In genomic region chr2:91182016-91182404, GRCm38 (mm10) we compare ENCODE assay signal across 8 mouse cellular contexts. TPM values are rescaled to one million over a fixed set of nuclear protein-coding genes. Genes with fewer than 3 reads are reported as not detected.
DNase-seq lines count a peak whose midpoint lies in the region; ATAC-seq and TF ChIP-seq lines count a peak whose summit lies in the region.

No protein-coding gene starts in this region.

- peaks cover 25% of the 10 kb centered on the region for H3K4me1 ChIP-seq in heart, embryonic 10.5 days
- H3K4me1 ChIP-seq in thymus, adult 2 months (replicated peaks; ENCODE audit: control insufficient read depth, insufficient read depth, low read length) = peaks cover 15% of the 10 kb centered on the region
- H3K4me1 ChIP-seq in forebrain, embryonic 16.5 days (replicated peaks; ENCODE audit: control insufficient read depth, insufficient read depth, low read length) = peaks cover 28% of the 10 kb centered on the region
- peaks cover 13% of the 10 kb centered on the region for H3K4me1 ChIP-seq in liver, embryonic 16.5 days (ENCODE audit: control insufficient read depth, low read depth, low read length)

- no peak for TF ChIP-seq CTCF in thymus, adult 2 months (IDR thresholded peaks at IDR 0.05; ENCODE audit: borderline replicate concordance, control insufficient read depth, extremely low read depth, insufficient read depth, low read length, poor library complexity)

- DNase-seq in heart, embryonic 10.5 days (ENCODE audit: low spot score) = no peak
- DNase-seq in heart, postnatal 36 days = no peak
- DNase-seq in thymus, adult 2 months = peak; percentile 19
- no peak for DNase-seq in thymus, postnatal 10 days (ENCODE audit: low spot score in 2 of 2)
- DNase-seq in thymus, postnatal 25 days = peak; percentile 26
- no peak for DNase-seq in urinary bladder, postnatal 10 days (ENCODE audit: low spot score)

- no peaks in the 10 kb centered on the region for H3K27me3 ChIP-seq in heart, embryonic 10.5 days (ENCODE audit: insufficient read depth, poor library complexity, severe bottlenecking)
- H3K27me3 ChIP-seq in thymus, adult 2 months (ENCODE audit: control insufficient read depth, insufficient read depth, low read length) = no peaks in the 10 kb centered on the region
- no peaks in the 10 kb centered on the region for H3K27me3 ChIP-seq in forebrain, embryonic 16.5 days (replicated peaks; ENCODE audit: control insufficient read depth, insufficient read depth, low read length)
- no peaks in the 10 kb centered on the region for H3K27me3 ChIP-seq in liver, embryonic 16.5 days (ENCODE audit: control insufficient read depth, insufficient read depth, low read depth, low read length)

- no peak for ATAC-seq in forebrain, embryonic 16.5 days
- no peak for ATAC-seq in liver, embryonic 16.5 days (ENCODE audit: low read depth)

- H3K4me2 ChIP-seq in forebrain, embryonic 16.5 days (ENCODE audit: low read length) = peak overlapping the region; percentile 98
- peak overlapping the region; percentile 99 for H3K4me2 ChIP-seq in liver, embryonic 16.5 days (ENCODE audit: low read depth, low read length)

- H3K36me3 ChIP-seq in heart, embryonic 10.5 days = peaks cover 9% of the 10 kb centered on the region
- H3K36me3 ChIP-seq in thymus, adult 2 months (ENCODE audit: control insufficient read depth, insufficient read depth, low read length) = peaks cover 11% of the 10 kb centered on the region
- no peaks in the 10 kb centered on the region; the same call in 1 of the 2 replicates for H3K36me3 ChIP-seq in forebrain, embryonic 16.5 days (ENCODE audit: control insufficient read depth, insufficient read depth)
- peaks cover 3% of the 10 kb centered on the region for H3K36me3 ChIP-seq in liver, embryonic 16.5 days (ENCODE audit: control insufficient read depth, insufficient read depth)

- H3K9me3 ChIP-seq in heart, embryonic 10.5 days = no peaks in the 10 kb centered on the region
- no peaks in the 10 kb centered on the region for H3K9me3 ChIP-seq in forebrain, embryonic 16.5 days (ENCODE audit: control insufficient read depth, low read length)
- H3K9me3 ChIP-seq in liver, embryonic 16.5 days (replicated peaks; ENCODE audit: control insufficient read depth, low read length) = no peaks in the 10 kb centered on the region

- 12% methylated on average over 8 of the region's 8 CpGs for WGBS in heart, embryonic 10.5 days
- 5% methylated on average over 8 of the region's 8 CpGs for WGBS in thymus, adult 2 months
- WGBS in forebrain, embryonic 16.5 days = 6% methylated on average over 8 of the region's 8 CpGs
- 3% methylated on average over 8 of the region's 8 CpGs for WGBS in liver, embryonic 16.5 days (ENCODE audit: insufficient replicate concordance)

- H3K4me3 ChIP-seq in heart, embryonic 10.5 days = peak overlapping the region; percentile 80
- peak overlapping the region; percentile 87 for H3K4me3 ChIP-seq in thymus, adult 2 months (ENCODE audit: control insufficient read depth, insufficient read depth, low read length)
- H3K4me3 ChIP-seq in forebrain, embryonic 16.5 days (replicated peaks; ENCODE audit: low read length) = peak overlapping the region; percentile 96
- peak overlapping the region; percentile 95 for H3K4me3 ChIP-seq in liver, embryonic 16.5 days (ENCODE audit: low read depth, low read length)

- intact Hi-C loops in heart, postnatal 36 days (cut with DNase I) = loop anchor here (2.0 kb wide), 1 partner anchor 21 kb away; the partner anchor contains the start of genes Acp2 and Nr1h3

- H3K9ac ChIP-seq in forebrain, embryonic 16.5 days (replicated peaks; ENCODE audit: low read depth, low read length) = peak overlapping the region; percentile 83
- peak overlapping the region; percentile 23; the same call in 1 of the 2 replicates for H3K9ac ChIP-seq in liver, embryonic 16.5 days (ENCODE audit: low read depth, low read length)

- no peak for TF ChIP-seq POLR2A in thymus, adult 2 months (IDR thresholded peaks at IDR 0.05; ENCODE audit: control insufficient read depth, extremely low read depth, insufficient read depth, low read length, poor library complexity)

- no peak overlapping the region for H3K27ac ChIP-seq in heart, embryonic 10.5 days
- H3K27ac ChIP-seq in thymus, adult 2 months (ENCODE audit: control insufficient read depth, insufficient read depth, low read length) = no peak overlapping the region
- peak overlapping the region; percentile 95 for H3K27ac ChIP-seq in forebrain, embryonic 16.5 days (ENCODE audit: low read length)
- H3K27ac ChIP-seq in liver, embryonic 16.5 days (ENCODE audit: low read length) = no peak overlapping the region

RNA-seq across cellular contexts. Expression of gene Madd, which starts 1.6 kb away (rescaled TPM):
- polyA plus RNA-seq in heart, embryonic 10.5 days (2016; fragmentation: Nextera tagmentation; extraction: Ambion mirVana) = 6.8 and 7.7 TPM in 2 replicates
- total RNA-seq in heart, postnatal 36 days (2021) = 1 to 10 TPM; 5.8 to 6.6 TPM
- 63.9 and 69.3 TPM in 2 replicates for polyA plus RNA-seq in thymus, adult 2 months (2012; rRNA removed)
- polyA plus RNA-seq in forebrain, embryonic 16.5 days (2015; fragmentation: Nextera tagmentation; extraction: Ambion mirVana) = 49.3 and 59.4 TPM in 2 replicates
- 5.3 and 5.4 TPM in 2 replicates for polyA plus RNA-seq in liver, embryonic 16.5 days (2015; fragmentation: Nextera tagmentation; extraction: Ambion mirVana)

RNA-seq across cellular contexts. Expression of gene Nr1h3, which starts 20.6 kb away (rescaled TPM):
- polyA plus RNA-seq in heart, embryonic 10.5 days (2016; fragmentation: Nextera tagmentation; extraction: Ambion mirVana) = 1.9 and 4.5 TPM in 2 replicates
- 10 to 100 TPM; 17.3 TPM for total RNA-seq in heart, postnatal 36 days (2021)
- 35.2 and 38.8 TPM in 2 replicates for polyA plus RNA-seq in thymus, adult 2 months (2012; rRNA removed)
- 2.4 and 2.6 TPM in 2 replicates for polyA plus RNA-seq in forebrain, embryonic 16.5 days (2015; fragmentation: Nextera tagmentation; extraction: Ambion mirVana)
- polyA plus RNA-seq in liver, embryonic 16.5 days (2015; fragmentation: Nextera tagmentation; extraction: Ambion mirVana) = 18.8 and 20.8 TPM in 2 replicates

RNA-seq across cellular contexts. Expression of gene Acp2, which starts 20.7 kb away (rescaled TPM):
- polyA plus RNA-seq in heart, embryonic 10.5 days (2016; fragmentation: Nextera tagmentation; extraction: Ambion mirVana) = 17.6 and 24.2 TPM in 2 replicates
- 10 to 100 TPM; 18.0 to 19.5 TPM for total RNA-seq in heart, postnatal 36 days (2021)
- polyA plus RNA-seq in thymus, adult 2 months (2012; rRNA removed) = 31.1 TPM in 2 replicates
- polyA plus RNA-seq in forebrain, embryonic 16.5 days (2015; fragmentation: Nextera tagmentation; extraction: Ambion mirVana) = 37.6 and 39.0 TPM in 2 replicates
- 10.6 and 11.3 TPM in 2 replicates for polyA plus RNA-seq in liver, embryonic 16.5 days (2015; fragmentation: Nextera tagmentation; extraction: Ambion mirVana)

RNA-seq across cellular contexts. Expression of gene Ddb2, which starts 54.8 kb away (rescaled TPM):
- 7.3 and 9.4 TPM in 2 replicates for polyA plus RNA-seq in heart, embryonic 10.5 days (2016; fragmentation: Nextera tagmentation; extraction: Ambion mirVana)
- 1 to 10 TPM; 3.0 to 3.9 TPM for total RNA-seq in heart, postnatal 36 days (2021)
- 51.2 and 65.7 TPM in 2 replicates for polyA plus RNA-seq in thymus, adult 2 months (2012; rRNA removed)
- polyA plus RNA-seq in forebrain, embryonic 16.5 days (2015; fragmentation: Nextera tagmentation; extraction: Ambion mirVana) = 16.6 and 17.0 TPM in 2 replicates
- 5.9 and 6.2 TPM in 2 replicates for polyA plus RNA-seq in liver, embryonic 16.5 days (2015; fragmentation: Nextera tagmentation; extraction: Ambion mirVana)

Comparison
In these comparisons a context has a peak if more than half of its experiments do, and no peak if none do; other contexts are left out.
1. DNase-seq: peak in thymus, adult 2 months (single experiment) and thymus, postnatal 25 days (single experiment); none in heart, embryonic 10.5 days (single experiment), heart, postnatal 36 days (0 of 2), thymus, postnatal 10 days (0 of 2) and urinary bladder, postnatal 10 days (single experiment).
2. Peak in every context shown above with its lines, with median percentiles within 50 percentile points of each other: H3K4me3 ChIP-seq.